Mouse (Mus musculus) hindbrain, embryonic 10.5 days (tissue): ENCODE data around the gene Castor2. TPM values are rescaled to one million over a fixed set of nuclear protein-coding genes. Genes with fewer than 3 reads are reported as not detected.
A peak's percentile ranks its signal among the peaks of the same experiment; 100 is the strongest.

Experiments used
- DNase-seq: peaks from one replicate; pipeline ENCODE4 v3.0.0-alpha.2; 2017; ENCODE audit warnings: low spot score
- H3K27ac ChIP-seq: fragments of 300-500 bp; sonication (generic); 2 replicates; pipeline ENCODE4 v1.5.1; 2016; ENCODE audit warnings: mild to moderate bottlenecking, moderate library complexity
- H3K27me3 ChIP-seq: fragments of 300-500 bp; sonication (generic); 2 replicates; pipeline ENCODE4 v1.6.1; 2016; ENCODE audit warnings: mild to moderate bottlenecking; ENCODE audit not compliant: poor library complexity, insufficient read depth, severe bottlenecking
- H3K36me3 ChIP-seq: fragments of 300-500 bp; sonication (generic); 2 replicates; pipeline ENCODE4 v1.6.1; 2016; ENCODE audit warnings: mild to moderate bottlenecking, moderate library complexity
- H3K4me1 ChIP-seq: fragments of 300-500 bp; sonication (generic); replicated peaks from 2 replicates; pipeline ENCODE4 v1.6.1; 2016; ENCODE audit warnings: mild to moderate bottlenecking
- H3K4me3 ChIP-seq: fragments of 300-500 bp; sonication (generic); 2 replicates; pipeline ENCODE4 v1.5.1; 2016; ENCODE audit warnings: mild to moderate bottlenecking, moderate library complexity
- H3K9me3 ChIP-seq: fragments of 300-500 bp; sonication (generic); 2 replicates; pipeline ENCODE4 v1.6.1; 2016; ENCODE audit warnings: mild to moderate bottlenecking, moderate library complexity
- WGBS: fragments of 180-500 bp; shearing (Covaris S2); methylation state at CpG from one replicate; pipeline ENCODE4 v1.1.7; 2016; 5-methylcytosine and 5-hydroxymethylcytosine counted together
- polyA plus RNA-seq: library from polyadenylated mRNA; unstranded; fragments of >200 nt; fragmentation: Nextera tagmentation; extraction: Ambion mirVana; gene quantifications from 2 replicates; pipeline ENCODE4 v1.2.1, GENCODE M21; 2016

The Castor2 gene
- polyA plus RNA-seq, 1 experiment from 2014 or later, result 10.3 TPM

GRCm38 (mm10) chr5:134141236-134141635 lies 41.7 kb downstream of the Castor2 start:
- H3K4me3 ChIP-seq, result no peak overlapping the region
- H3K36me3 ChIP-seq, result peaks cover 72% of the 10 kb centered on the region
- no peaks in the 10 kb centered on the region for H3K4me1 ChIP-seq
- no peak overlapping the region for H3K27ac ChIP-seq
- no peak for DNase-seq
- 71% methylated on average over 7 of the region's 7 CpGs for WGBS
- H3K27me3 ChIP-seq, result no peaks in the 10 kb centered on the region
- peaks cover 7% of the 10 kb centered on the region; the same call in 1 of the 2 replicates for H3K9me3 ChIP-seq

- Histone ChIP-seq H3K9me3 (peaks cover 7% of the 10 kb centered on the region; the same call in 1 of the 2 replicates), H3K27me3 (no peaks in the 10 kb centered on the region), H3K4me3 (no peak overlapping the region), H3K36me3 (peaks cover 68% of the 10 kb centered on the region), H3K4me1 (no peaks in the 10 kb centered on the region), H3K27ac (no peak overlapping the region)
- no peak for DNase-seq
- WGBS, result 76% methylated on average over 11 of the region's 11 CpGs
Measured at GRCm38 (mm10) chr5:134142381-134142780, 42.9 kb downstream of the Castor2 start.

GRCm38 (mm10) chr5:134144986-134145385 lies 45.5 kb downstream of the Castor2 start:
- Histone ChIP-seq H3K4me1 (no peaks in the 10 kb centered on the region), H3K36me3 (peaks cover 74% of the 10 kb centered on the region), H3K4me3 (no peak overlapping the region), H3K9me3 (peaks cover 7% of the 10 kb centered on the region; the same call in 1 of the 2 replicates), H3K27me3 (no peaks in the 10 kb centered on the region), H3K27ac (no peak overlapping the region)
- DNase-seq, result no peak
- 92% methylated on average over 8 of the region's 8 CpGs for WGBS

GRCm38 (mm10) chr5:134147194-134147753 lies 47.8 kb downstream of the Castor2 start:
- no peak overlapping the region for H3K27ac ChIP-seq
- peaks cover 84% of the 10 kb centered on the region for H3K36me3 ChIP-seq
- WGBS, result 90% methylated on average over 10 of the region's 10 CpGs

GRCm38 (mm10) chr5:134148153-134148552 lies 48.6 kb downstream of the Castor2 start:
- no peaks in the 10 kb centered on the region; the same call in 1 of the 2 replicates for H3K4me1 ChIP-seq
- no peak overlapping the region for H3K4me3 ChIP-seq
- H3K27ac ChIP-seq, result no peak overlapping the region
- no peak for DNase-seq
- H3K9me3 ChIP-seq, result peaks cover 7% of the 10 kb centered on the region; the same call in 1 of the 2 replicates
- H3K36me3 ChIP-seq, result peaks cover 85% of the 10 kb centered on the region
- 89% methylated on average over 4 of the region's 4 CpGs for WGBS
- H3K27me3 ChIP-seq, result no peaks in the 10 kb centered on the region

More at GRCm38 (mm10) chr5:134147194-134147753, 47.8 kb downstream of the Castor2 start:
- no peaks in the 10 kb centered on the region; the same call in 1 of the 2 replicates for H3K4me1 ChIP-seq
- DNase-seq, result no peak
- H3K4me3 ChIP-seq, result no peak overlapping the region
- no peaks in the 10 kb centered on the region for H3K27me3 ChIP-seq
- H3K9me3 ChIP-seq, result peaks cover 7% of the 10 kb centered on the region; the same call in 1 of the 2 replicates

GRCm38 (mm10) chr5:134151895-134152294 lies 52.4 kb downstream of the Castor2 start:
- H3K4me1 ChIP-seq, result no peaks in the 10 kb centered on the region; the same call in 1 of the 2 replicates
- DNase-seq, result no peak
- peak overlapping the region; percentile 29; the same call in 1 of the 2 replicates for H3K27ac ChIP-seq
- peaks cover 4% of the 10 kb centered on the region; the same call in 1 of the 2 replicates for H3K9me3 ChIP-seq
- 89% methylated on average over 11 of the region's 11 CpGs for WGBS
- H3K36me3 ChIP-seq, result peaks cover 97% of the 10 kb centered on the region
- H3K27me3 ChIP-seq, result no peaks in the 10 kb centered on the region
- no peak overlapping the region for H3K4me3 ChIP-seq

GRCm38 (mm10) chr5:134155916-134156466 lies 56.5 kb downstream of the Castor2 start:
- no peak overlapping the region for H3K4me3 ChIP-seq
- H3K27ac ChIP-seq, result no peak overlapping the region
- no peak for DNase-seq
- 88% methylated on average over 7 of the region's 7 CpGs for WGBS
- no peaks in the 10 kb centered on the region; the same call in 1 of the 2 replicates for H3K4me1 ChIP-seq
- no peaks in the 10 kb centered on the region for H3K9me3 ChIP-seq
- no peaks in the 10 kb centered on the region for H3K27me3 ChIP-seq
- peaks cover 97% of the 10 kb centered on the region for H3K36me3 ChIP-seq

GRCm38 (mm10) chr5:134164688-134165087 lies 65.2 kb downstream of the Castor2 start:
- no peaks in the 10 kb centered on the region for H3K4me1 ChIP-seq
- no peak for DNase-seq
- no peaks in the 10 kb centered on the region for H3K27me3 ChIP-seq
- no peak overlapping the region for H3K27ac ChIP-seq
- no peaks in the 10 kb centered on the region for H3K9me3 ChIP-seq
- no peak overlapping the region for H3K4me3 ChIP-seq
- H3K36me3 ChIP-seq, result peaks cover 89% of the 10 kb centered on the region
- WGBS, result 82% methylated on average over 5 of the region's 5 CpGs

GRCm38 (mm10) chr5:134166642-134167041 lies 67.1 kb downstream of the Castor2 start:
- H3K27me3 ChIP-seq, result no peaks in the 10 kb centered on the region
- H3K4me1 ChIP-seq, result no peaks in the 10 kb centered on the region
- H3K4me3 ChIP-seq, result no peak overlapping the region
- no peak overlapping the region for H3K27ac ChIP-seq
- WGBS, result 94% methylated on average over 7 of the region's 7 CpGs
- H3K36me3 ChIP-seq, result peaks cover 87% of the 10 kb centered on the region
- no peaks in the 10 kb centered on the region for H3K9me3 ChIP-seq
- DNase-seq, result no peak

GRCm38 (mm10) chr5:134168033-134168432 lies 68.5 kb downstream of the Castor2 start:
- peaks cover 85% of the 10 kb centered on the region for H3K36me3 ChIP-seq
- no peaks in the 10 kb centered on the region for H3K27me3 ChIP-seq
- WGBS, result 92% methylated on average over 9 of the region's 9 CpGs
- no peak overlapping the region for H3K4me3 ChIP-seq
- no peak for DNase-seq
- no peak overlapping the region for H3K27ac ChIP-seq
- no peaks in the 10 kb centered on the region for H3K4me1 ChIP-seq
- no peaks in the 10 kb centered on the region for H3K9me3 ChIP-seq

- 89% methylated on average over 10 of the region's 10 CpGs for WGBS
- peaks cover 81% of the 10 kb centered on the region for H3K36me3 ChIP-seq
Measured at GRCm38 (mm10) chr5:134169231-134169630, 69.7 kb downstream of the Castor2 start.

GRCm38 (mm10) chr5:134170167-134170566 lies 70.7 kb downstream of the Castor2 start:
- Histone ChIP-seq H3K27me3 (no peaks in the 10 kb centered on the region), H3K9me3 (no peaks in the 10 kb centered on the region), H3K4me1 (peaks cover 10% of the 10 kb centered on the region), H3K4me3 (no peak overlapping the region), H3K27ac (no peak overlapping the region), H3K36me3 (peaks cover 73% of the 10 kb centered on the region)
- DNase-seq, result no peak
- 96% methylated on average over 8 of the region's 8 CpGs for WGBS

More at GRCm38 (mm10) chr5:134169231-134169630, 69.7 kb downstream of the Castor2 start:
- no peak overlapping the region for H3K4me3 ChIP-seq
- H3K27ac ChIP-seq, result no peak overlapping the region
- no peaks in the 10 kb centered on the region for H3K27me3 ChIP-seq
- no peak for DNase-seq
- H3K4me1 ChIP-seq, result 0 out of 2 replicates have a peak, but pooled peaks cover 3% of the 10 kb centered on the region
- no peaks in the 10 kb centered on the region for H3K9me3 ChIP-seq

- no peaks in the 10 kb centered on the region for H3K9me3 ChIP-seq
- H3K27ac ChIP-seq, result no peak overlapping the region
- H3K36me3 ChIP-seq, result peaks cover 48% of the 10 kb centered on the region
- peak; percentile 20 for DNase-seq
- WGBS, result 38% methylated on average over 4 of the region's 4 CpGs
- H3K4me1 ChIP-seq, result peaks cover 23% of the 10 kb centered on the region
- H3K4me3 ChIP-seq, result no peak overlapping the region
- no peaks in the 10 kb centered on the region for H3K27me3 ChIP-seq
Measured at GRCm38 (mm10) chr5:134173206-134173605, 73.7 kb downstream of the Castor2 start.
